Mouse (Mus musculus): Measurements from ENCODE around the gene Csnk1e. TPM values are rescaled to one million over a fixed set of nuclear protein-coding genes. Genes with fewer than 3 reads are reported as not detected.

Gene Csnk1e
- polyA plus RNA-seq, 1 experiment from 2014 or later: 99.6 TPM

DNA sequence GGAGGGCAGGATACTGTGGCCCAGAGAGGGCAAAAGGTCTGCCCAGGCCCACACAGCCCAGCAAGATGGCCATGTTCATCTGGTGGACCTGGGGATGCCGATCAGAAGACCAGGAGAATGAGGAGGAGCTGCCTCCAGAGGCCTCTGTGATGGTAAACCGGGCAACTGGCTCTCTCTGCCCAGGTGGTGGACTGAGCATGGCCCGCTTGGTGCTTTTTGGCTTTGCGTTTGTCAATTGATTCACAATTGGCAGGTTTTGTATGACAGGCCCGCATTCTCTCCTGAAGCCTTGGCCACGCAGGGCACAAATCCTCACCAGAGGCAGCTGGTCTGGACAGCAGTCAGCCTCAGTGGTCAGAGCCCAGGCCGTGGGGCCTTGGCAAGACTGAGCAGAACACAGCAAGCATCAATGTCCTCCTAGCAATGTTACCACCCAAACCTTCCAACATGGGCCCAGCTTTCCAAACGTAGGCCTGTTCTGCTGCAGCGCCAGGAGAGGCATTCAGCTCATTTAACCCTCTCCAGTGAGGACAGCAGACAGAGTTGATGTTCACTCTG, 12.3 kb downstream of the Csnk1e start:
- no peak for TF ChIP-seq CTCF (IDR thresholded peaks at IDR 0.05; ENCODE audit: low read depth)
- DNase-seq (no peak), ATAC-seq (ENCODE audit: insufficient read depth) (no peak)
- Histone ChIP-seq H3K36me3 (ENCODE audit: insufficient read depth) (peaks cover 10% of the 10 kb centered on the region), H3K27me3 (ENCODE audit: insufficient read depth, low read length) (no peaks in the 10 kb centered on the region), H3K4me1 (ENCODE audit: insufficient read depth) (peaks cover 20% of the 10 kb centered on the region), H3K4me2 (peak overlapping the region; percentile 65; the same call in 1 of the 2 replicates), H3K9me3 (ENCODE audit: low read depth, low read length) (no peaks in the 10 kb centered on the region), H3K27ac (ENCODE audit: low read depth) (no peak overlapping the region), H3K4me3 (ENCODE audit: low read depth, low read length) (peak overlapping the region; percentile 88; the same call in 1 of the 2 replicates), H3K9ac (no peak overlapping the region; the same call in 1 of the 2 replicates)
- 79% methylated on average over 9 of the region's 9 CpGs for WGBS

- H3K9me3 ChIP-seq (ENCODE audit: low read depth, low read length): no peaks in the 10 kb centered on the region
- no peak for TF ChIP-seq CTCF (IDR thresholded peaks at IDR 0.05; ENCODE audit: low read depth)
- peaks cover 18% of the 10 kb centered on the region for H3K36me3 ChIP-seq (ENCODE audit: insufficient read depth)
- no peak; the same call in 1 of the 2 replicates for ATAC-seq (ENCODE audit: insufficient read depth)
- no peaks in the 10 kb centered on the region for H3K27me3 ChIP-seq (ENCODE audit: insufficient read depth, low read length)
- DNase-seq: no peak
- H3K4me2 ChIP-seq: peak overlapping the region; percentile 65
- peak overlapping the region; percentile 97 for H3K27ac ChIP-seq (ENCODE audit: low read depth)
- WGBS: 4% methylated on average over 6 of the region's 6 CpGs
- H3K4me1 ChIP-seq (ENCODE audit: insufficient read depth): peaks cover 20% of the 10 kb centered on the region
- H3K9ac ChIP-seq: peak overlapping the region; percentile 99
- H3K4me3 ChIP-seq (ENCODE audit: low read depth, low read length): peak overlapping the region; percentile 88
Measured at GRCm38 (mm10) chr15:79442257-79442611, 13.1 kb downstream of the Csnk1e start.

GRCm38 (mm10) chr15:79441331-79442256, 13.8 kb downstream of the Csnk1e start:
- WGBS: under 1% methylated on average over 87 of the region's 107 CpGs
- Histone ChIP-seq H3K4me2 (peak overlapping the region; percentile 65), H3K27me3 (ENCODE audit: insufficient read depth, low read length) (no peaks in the 10 kb centered on the region), H3K36me3 (ENCODE audit: insufficient read depth) (peaks cover 24% of the 10 kb centered on the region), H3K4me1 (ENCODE audit: insufficient read depth) (peaks cover 23% of the 10 kb centered on the region), H3K4me3 (ENCODE audit: low read depth, low read length) (peak overlapping the region; percentile 88), H3K27ac (ENCODE audit: low read depth) (peak overlapping the region; percentile 97), H3K9me3 (ENCODE audit: low read depth, low read length) (no peaks in the 10 kb centered on the region), H3K9ac (peak overlapping the region; percentile 99)
- peak; percentile 59 for ATAC-seq (ENCODE audit: insufficient read depth)
- peak; percentile 86 for DNase-seq
- no peak for TF ChIP-seq CTCF (IDR thresholded peaks at IDR 0.05; ENCODE audit: low read depth)

DNA sequence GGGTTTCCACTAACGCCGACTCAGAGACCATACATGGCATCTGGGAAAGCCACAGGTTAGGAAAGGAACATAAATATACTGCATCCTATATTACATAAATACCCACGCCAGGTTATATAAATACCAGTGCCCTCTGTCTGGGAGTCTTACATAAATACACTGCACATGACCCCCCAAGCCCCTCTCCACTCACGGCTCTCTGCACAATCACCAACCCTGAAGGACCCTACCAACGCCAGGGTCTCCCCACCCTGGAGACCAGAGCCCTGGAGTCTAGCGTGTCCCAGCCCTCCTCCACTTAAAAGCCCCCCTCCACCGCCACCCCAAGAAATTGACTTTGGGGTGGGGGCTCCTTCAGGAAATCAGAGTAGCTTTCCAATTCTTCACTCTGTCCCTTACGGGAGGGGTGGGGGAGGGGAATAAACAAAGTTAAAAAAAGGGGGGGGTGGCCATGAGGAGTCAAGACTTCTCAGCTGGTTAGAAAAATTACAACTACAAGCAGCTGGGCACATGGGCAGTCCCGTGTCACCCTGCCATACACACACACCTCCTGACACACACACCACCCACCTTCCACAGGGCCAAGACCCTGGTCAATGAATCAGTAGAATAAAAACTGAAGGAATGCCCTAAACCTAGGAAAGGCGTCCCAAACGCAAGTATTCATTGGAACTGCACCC, 14.6 kb downstream of the Csnk1e start:
- Histone ChIP-seq H3K4me1 (ENCODE audit: insufficient read depth) (peaks cover 24% of the 10 kb centered on the region), H3K4me3 (ENCODE audit: low read depth, low read length) (peak overlapping the region; percentile 88), H3K36me3 (ENCODE audit: insufficient read depth) (peaks cover 32% of the 10 kb centered on the region), H3K9me3 (ENCODE audit: low read depth, low read length) (no peaks in the 10 kb centered on the region), H3K27me3 (ENCODE audit: insufficient read depth, low read length) (no peaks in the 10 kb centered on the region), H3K4me2 (peak overlapping the region; percentile 65), H3K27ac (ENCODE audit: low read depth) (peak overlapping the region; percentile 97), H3K9ac (peak overlapping the region; percentile 99)
- DNase-seq: no peak
- 10% methylated on average over 11 of the region's 11 CpGs for WGBS
- no peak for TF ChIP-seq CTCF (IDR thresholded peaks at IDR 0.05; ENCODE audit: low read depth)
- peak; percentile 35; the same call in 1 of the 2 replicates for ATAC-seq (ENCODE audit: insufficient read depth)

GRCm38 (mm10) chr15:79440223-79440622, 15.1 kb downstream of the Csnk1e start:
- Histone ChIP-seq H3K4me2 (peak overlapping the region; percentile 65), H3K4me1 (ENCODE audit: insufficient read depth) (peaks cover 29% of the 10 kb centered on the region), H3K9me3 (ENCODE audit: low read depth, low read length) (no peaks in the 10 kb centered on the region), H3K27me3 (ENCODE audit: insufficient read depth, low read length) (no peaks in the 10 kb centered on the region), H3K4me3 (ENCODE audit: low read depth, low read length) (peak overlapping the region; percentile 88), H3K36me3 (ENCODE audit: insufficient read depth) (peaks cover 38% of the 10 kb centered on the region), H3K9ac (peak overlapping the region; percentile 99; the same call in 1 of the 2 replicates), H3K27ac (ENCODE audit: low read depth) (0 out of 2 replicates have a peak overlapping the region, but pooled peaks have one; percentile 15)
- ATAC-seq (ENCODE audit: insufficient read depth): no peak
- TF ChIP-seq CTCF (IDR thresholded peaks at IDR 0.05; ENCODE audit: low read depth): no peak
- DNase-seq: no peak
- WGBS: 60% methylated on average over 4 of the region's 4 CpGs

DNA sequence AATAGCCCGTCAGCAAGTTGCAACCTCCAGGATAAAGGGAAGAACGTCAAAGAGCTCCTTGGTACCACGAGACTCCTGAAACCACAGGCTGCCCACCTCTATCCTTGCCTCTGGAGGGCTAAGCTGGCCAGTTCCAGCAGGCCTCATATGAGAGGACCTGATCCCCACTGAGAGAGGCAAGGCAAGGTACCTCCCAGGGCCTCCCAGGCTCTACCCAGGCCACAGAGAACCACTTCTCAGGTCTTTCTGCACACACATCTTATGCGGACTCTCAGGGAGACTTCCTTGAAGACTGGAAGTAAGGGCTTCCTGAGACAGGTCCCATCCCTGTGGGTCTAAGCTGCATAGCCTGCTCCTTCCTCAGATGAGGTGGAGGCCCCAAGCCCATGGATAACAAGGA, 16.0 kb downstream of the Csnk1e start:
- no peak for TF ChIP-seq CTCF (IDR thresholded peaks at IDR 0.05; ENCODE audit: low read depth)
- peak overlapping the region; percentile 88; the same call in 1 of the 2 replicates for H3K4me3 ChIP-seq (ENCODE audit: low read depth, low read length)
- H3K36me3 ChIP-seq (ENCODE audit: insufficient read depth): peaks cover 46% of the 10 kb centered on the region
- no peaks in the 10 kb centered on the region for H3K9me3 ChIP-seq (ENCODE audit: low read depth, low read length)
- H3K27me3 ChIP-seq (ENCODE audit: insufficient read depth, low read length): no peaks in the 10 kb centered on the region
- H3K4me2 ChIP-seq: peak overlapping the region; percentile 65
- 69% methylated on average over 4 of the region's 4 CpGs for WGBS
- H3K9ac ChIP-seq: no peak overlapping the region; the same call in 1 of the 2 replicates
- DNase-seq (no peak), ATAC-seq (ENCODE audit: insufficient read depth) (no peak)
- peaks cover 31% of the 10 kb centered on the region for H3K4me1 ChIP-seq (ENCODE audit: insufficient read depth)
- H3K27ac ChIP-seq (ENCODE audit: low read depth): no peak overlapping the region
